Mouse (Mus musculus) heart, adult 2 months (tissue): ENCODE data around the gene Ipmk.

Source experiments
- CTCF ChIP-seq: fragments of 200-600 bp; IDR thresholded peaks from 2 replicates; pipeline ENCODE4 v1.8.1; 2022; ENCODE audit warnings: antibody characterized with exemption, mild to moderate bottlenecking, moderate library complexity
- POLR2A ChIP-seq: fragments of 200-500 bp; IDR thresholded peaks from 2 replicates; pipeline ENCODE4 v1.6.1; 2011; ENCODE audit warnings: mild to moderate bottlenecking, low read depth, low read length, control low read depth; ENCODE audit not compliant: insufficient read depth

GRCm38 (mm10) chr10:71343567-71344265 is 3.8 kb upstream of the Ipmk start:
- TF ChIP-seq CTCF (no peak), POLR2A (no peak)
